Mouse (Mus musculus) bone marrow, adult 2 months (tissue): Measurements from ENCODE around the gene Dstyk.

Experiments
- CTCF ChIP-seq: fragments of 200-500 bp; IDR thresholded peaks from 2 replicates; pipeline ENCODE4 v1.5.1; 2011; ENCODE audit warnings: low read length, control low read depth; ENCODE audit not compliant: control insufficient read depth, insufficient read depth
- POLR2A ChIP-seq: fragments of 200-500 bp; IDR thresholded peaks from 2 replicates; pipeline ENCODE4 v1.6.1; 2011; ENCODE audit warnings: low read depth, mild to moderate bottlenecking, control low read depth, low read length, borderline replicate concordance; ENCODE audit not compliant: control insufficient read depth

GRCm38 (mm10) chr1:132375256-132375655, 42.1 kb upstream of the Dstyk start:
- TF ChIP-seq POLR2A (no peak), CTCF (no peak)
